Mouse (Mus musculus): ENCODE data around the gene Htra2. TPM values are rescaled to one million over a fixed set of nuclear protein-coding genes. Genes with fewer than 3 reads are reported as not detected.

Gene Htra2
- polyA plus RNA-seq, 1 experiment from 2014 or later, result 28.7 TPM

- 40% methylated on average over 6 of the region's 6 CpGs for WGBS
- H3K4me2 ChIP-seq (ENCODE audit: low read depth, severe bottlenecking), result no peak overlapping the region
- H3K4me3 ChIP-seq (ENCODE audit: low read depth, low read length), result no peak overlapping the region
- H3K27me3 ChIP-seq (ENCODE audit: control insufficient read depth, insufficient read depth, low read length), result peaks cover 17% of the 10 kb centered on the region
- H3K4me1 ChIP-seq (ENCODE audit: control insufficient read depth, insufficient read depth, low read length), result peaks cover 2% of the 10 kb centered on the region; the same call in 1 of the 2 replicates
- H3K9me3 ChIP-seq (ENCODE audit: control insufficient read depth, low read length), result no peaks in the 10 kb centered on the region; the same call in 1 of the 2 replicates
- DNase-seq (ENCODE audit: low spot score) (no peak), ATAC-seq (ENCODE audit: insufficient number of reproducible peaks, low FRiP score, low TSS enrichment, low read depth) (no peak)
- H3K27ac ChIP-seq (replicated peaks; ENCODE audit: low read depth, low read length), result no peak overlapping the region
- H3K9ac ChIP-seq (ENCODE audit: low read length), result no peak overlapping the region
- no peaks in the 10 kb centered on the region for H3K36me3 ChIP-seq (ENCODE audit: control insufficient read depth, insufficient read depth, low read length)
These were observed 37.5 kb upstream of the Htra2 start for GRCm38 (mm10) chr6:83092416-83093127.

DNA sequence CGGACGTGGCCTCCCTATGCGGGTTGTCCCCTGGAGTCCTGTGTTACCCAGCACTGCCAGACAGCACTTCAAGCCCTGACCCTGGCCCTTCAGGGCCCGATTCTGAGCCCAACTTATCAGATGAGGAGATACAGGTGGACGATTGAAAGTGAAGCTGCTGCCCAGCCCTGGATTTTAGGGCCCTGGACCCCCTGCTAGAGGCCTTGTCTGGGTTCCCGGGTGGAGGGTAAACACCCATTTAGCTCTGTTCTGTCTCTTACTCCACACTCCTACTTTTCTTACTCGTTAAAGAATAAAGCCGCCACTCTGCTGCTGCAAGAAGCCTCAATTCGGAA lies 32.8 kb upstream of the Htra2 start:
- no peak overlapping the region for H3K27ac ChIP-seq (replicated peaks; ENCODE audit: low read depth, low read length)
- H3K9ac ChIP-seq (ENCODE audit: low read length), result no peak overlapping the region
- peak overlapping the region; percentile 41 for H3K4me2 ChIP-seq (ENCODE audit: low read depth, severe bottlenecking)
- peaks cover 49% of the 10 kb centered on the region for H3K27me3 ChIP-seq (ENCODE audit: control insufficient read depth, insufficient read depth, low read length)
- no peak for DNase-seq (ENCODE audit: low spot score)
- no peaks in the 10 kb centered on the region for H3K9me3 ChIP-seq (ENCODE audit: control insufficient read depth, low read length)
- peak overlapping the region; percentile 16; the same call in 1 of the 2 replicates for H3K4me3 ChIP-seq (ENCODE audit: low read depth, low read length)
- peaks cover 31% of the 10 kb centered on the region for H3K4me1 ChIP-seq (ENCODE audit: control insufficient read depth, insufficient read depth, low read length)
- H3K36me3 ChIP-seq (ENCODE audit: control insufficient read depth, insufficient read depth, low read length), result no peaks in the 10 kb centered on the region
- WGBS, result 9% methylated on average over 9 of the region's 9 CpGs
- ATAC-seq (ENCODE audit: insufficient number of reproducible peaks, low FRiP score, low TSS enrichment, low read depth), result no peak

- 2% methylated on average over 47 of the region's 47 CpGs for WGBS
- Histone ChIP-seq H3K4me1 (ENCODE audit: control insufficient read depth, insufficient read depth, low read length) (peaks cover 31% of the 10 kb centered on the region), H3K36me3 (ENCODE audit: control insufficient read depth, insufficient read depth, low read length) (0 out of 2 replicates have a peak, but pooled peaks cover 2% of the 10 kb centered on the region), H3K27me3 (ENCODE audit: control insufficient read depth, insufficient read depth, low read length) (peaks cover 49% of the 10 kb centered on the region), H3K27ac (replicated peaks; ENCODE audit: low read depth, low read length) (no peak overlapping the region), H3K4me2 (ENCODE audit: low read depth, severe bottlenecking) (peak overlapping the region; percentile 41), H3K9me3 (ENCODE audit: control insufficient read depth, low read length) (no peaks in the 10 kb centered on the region), H3K9ac (ENCODE audit: low read length) (no peak overlapping the region), H3K4me3 (ENCODE audit: low read depth, low read length) (peak overlapping the region; percentile 16; the same call in 1 of the 2 replicates)
- ATAC-seq (ENCODE audit: insufficient number of reproducible peaks, low FRiP score, low TSS enrichment, low read depth), result no peak
- DNase-seq (ENCODE audit: low spot score), result peak; percentile 59
These were observed 32.3 kb upstream of the Htra2 start for GRCm38 (mm10) chr6:83087205-83087925.

- Histone ChIP-seq H3K27me3 (ENCODE audit: control insufficient read depth, insufficient read depth, low read length) (peaks cover 49% of the 10 kb centered on the region), H3K36me3 (ENCODE audit: control insufficient read depth, insufficient read depth, low read length) (0 out of 2 replicates have a peak, but pooled peaks cover 2% of the 10 kb centered on the region), H3K4me1 (ENCODE audit: control insufficient read depth, insufficient read depth, low read length) (peaks cover 31% of the 10 kb centered on the region), H3K9me3 (ENCODE audit: control insufficient read depth, low read length) (no peaks in the 10 kb centered on the region), H3K4me3 (ENCODE audit: low read depth, low read length) (peak within 1 kb of the TSS; percentile 22), H3K27ac (replicated peaks; ENCODE audit: low read depth, low read length) (no peak within 1 kb of the TSS), H3K9ac (ENCODE audit: low read length) (peak within 1 kb of the TSS; percentile 34; the same call in 1 of the 2 replicates), H3K4me2 (ENCODE audit: low read depth, severe bottlenecking) (peak within 1 kb of the TSS; percentile 50)
- 1% methylated on average over 42 of the region's 42 CpGs for WGBS
- no peak for ATAC-seq (ENCODE audit: insufficient number of reproducible peaks, low FRiP score, low TSS enrichment, low read depth)
- DNase-seq (ENCODE audit: low spot score), result peak; percentile 55
These were observed 31.3 kb upstream of the Htra2 start, which contains the start of gene Lbx2 for GRCm38 (mm10) chr6:83086121-83087035. TSS of gene Lbx2 (plus strand) at chr6:83086367.

- Histone ChIP-seq H3K9me3 (ENCODE audit: control insufficient read depth, low read length) (no peaks in the 10 kb centered on the region), H3K4me2 (ENCODE audit: low read depth, severe bottlenecking) (peak overlapping the region; percentile 15; the same call in 1 of the 2 replicates), H3K4me3 (ENCODE audit: low read depth, low read length) (no peak overlapping the region), H3K36me3 (ENCODE audit: control insufficient read depth, insufficient read depth, low read length) (0 out of 2 replicates have a peak, but pooled peaks cover 4% of the 10 kb centered on the region), H3K27ac (replicated peaks; ENCODE audit: low read depth, low read length) (no peak overlapping the region), H3K27me3 (ENCODE audit: control insufficient read depth, insufficient read depth, low read length) (peaks cover 45% of the 10 kb centered on the region), H3K4me1 (ENCODE audit: control insufficient read depth, insufficient read depth, low read length) (peaks cover 31% of the 10 kb centered on the region), H3K9ac (ENCODE audit: low read length) (no peak overlapping the region)
- 6% methylated on average over 6 of the region's 6 CpGs for WGBS
- ATAC-seq (ENCODE audit: insufficient number of reproducible peaks, low FRiP score, low TSS enrichment, low read depth) (no peak), DNase-seq (ENCODE audit: low spot score) (no peak)
These were observed 29.4 kb upstream of the Htra2 start for GRCm38 (mm10) chr6:83084477-83084876.

- Histone ChIP-seq H3K9ac (ENCODE audit: low read length) (no peak overlapping the region; the same call in 1 of the 2 replicates), H3K4me2 (ENCODE audit: low read depth, severe bottlenecking) (no peak overlapping the region), H3K9me3 (ENCODE audit: control insufficient read depth, low read length) (no peaks in the 10 kb centered on the region), H3K27me3 (ENCODE audit: control insufficient read depth, insufficient read depth, low read length) (peaks cover 40% of the 10 kb centered on the region), H3K36me3 (ENCODE audit: control insufficient read depth, insufficient read depth, low read length) (0 out of 2 replicates have a peak, but pooled peaks cover 4% of the 10 kb centered on the region), H3K27ac (replicated peaks; ENCODE audit: low read depth, low read length) (no peak overlapping the region), H3K4me1 (ENCODE audit: control insufficient read depth, insufficient read depth, low read length) (peaks cover 36% of the 10 kb centered on the region), H3K4me3 (ENCODE audit: low read depth, low read length) (no peak overlapping the region)
- no peak for DNase-seq (ENCODE audit: low spot score)
- no peak for ATAC-seq (ENCODE audit: insufficient number of reproducible peaks, low FRiP score, low TSS enrichment, low read depth)
- 18% methylated on average over 5 of the region's 5 CpGs for WGBS
These were observed 28.4 kb upstream of the Htra2 start for GRCm38 (mm10) chr6:83083497-83083896.

DNA sequence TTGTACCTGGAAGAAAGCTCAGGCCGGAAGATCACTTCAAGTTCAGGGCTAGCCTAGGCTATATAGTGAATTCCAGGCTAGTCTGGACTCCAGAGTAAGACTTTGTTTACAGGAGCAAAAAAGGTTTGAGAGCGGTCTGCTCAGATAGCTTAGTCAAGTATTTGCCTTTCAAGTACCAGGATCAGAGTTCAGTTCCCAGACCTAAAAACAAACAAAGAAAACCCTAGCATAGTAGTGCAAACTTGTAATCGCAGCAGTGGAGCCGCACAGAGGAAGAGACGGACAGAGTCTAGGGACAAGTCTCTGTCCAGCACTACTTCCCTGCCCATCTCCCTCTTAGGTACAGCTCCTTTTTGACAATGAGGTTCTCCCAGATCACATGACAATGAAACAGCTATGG lies 25.1 kb upstream of the Htra2 start:
- Histone ChIP-seq H3K27me3 (ENCODE audit: control insufficient read depth, insufficient read depth, low read length) (peaks cover 10% of the 10 kb centered on the region; the same call in 1 of the 2 replicates), H3K9me3 (ENCODE audit: control insufficient read depth, low read length) (no peaks in the 10 kb centered on the region), H3K4me3 (ENCODE audit: low read depth, low read length) (no peak overlapping the region), H3K27ac (replicated peaks; ENCODE audit: low read depth, low read length) (no peak overlapping the region), H3K4me1 (ENCODE audit: control insufficient read depth, insufficient read depth, low read length) (peaks cover 18% of the 10 kb centered on the region), H3K36me3 (ENCODE audit: control insufficient read depth, insufficient read depth, low read length) (0 out of 2 replicates have a peak, but pooled peaks cover 4% of the 10 kb centered on the region), H3K4me2 (ENCODE audit: low read depth, severe bottlenecking) (no peak overlapping the region), H3K9ac (ENCODE audit: low read length) (no peak overlapping the region)
- WGBS, result 91% methylated on average over 5 of the region's 5 CpGs
- no peak for DNase-seq (ENCODE audit: low spot score)
- no peak for ATAC-seq (ENCODE audit: insufficient number of reproducible peaks, low FRiP score, low TSS enrichment, low read depth)
